Mouse (Mus musculus) adipocyte (in vitro differentiated cells): ENCODE measurements around the gene Six3.

Source experiments
- DNase-seq: peaks from one replicate; pipeline ENCODE4 v3.0.0-alpha.2; 2016; ENCODE audit warnings: low spot score

Gene Six3

DNA sequence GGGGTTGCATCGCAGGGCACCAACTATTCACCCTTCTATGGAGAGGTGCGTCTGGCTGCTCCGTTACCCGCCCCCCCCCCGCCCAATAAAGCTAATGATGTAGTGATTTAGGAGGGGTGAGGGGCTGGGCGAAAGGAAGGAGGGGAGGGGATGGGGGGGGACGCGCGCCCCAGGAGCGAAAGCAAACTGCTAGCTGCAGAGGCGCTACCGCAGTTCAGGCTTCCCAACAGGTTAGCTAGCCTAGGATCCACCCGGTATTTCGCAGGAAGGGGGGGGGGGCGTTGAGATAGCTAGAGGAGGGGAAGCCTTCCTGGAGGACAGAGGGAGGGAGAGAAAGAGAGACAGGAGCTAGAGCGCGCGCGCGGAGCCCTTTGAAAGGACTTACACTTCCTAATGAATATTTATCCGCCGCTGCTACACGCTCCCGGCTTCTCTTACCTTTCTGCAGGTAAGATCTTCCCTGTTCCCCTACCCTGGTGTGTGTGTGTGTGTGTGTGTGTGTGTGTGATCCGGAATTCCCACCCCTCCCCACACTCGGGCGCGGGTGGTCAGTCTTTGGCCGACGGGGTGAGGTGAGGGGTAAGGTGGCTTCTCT is at the start of gene Six3:
Gene Six3, plus strand, starts transcription at position 343 of the 595 bp plus-strand sequence.
- no peak for DNase-seq

GRCm38 (mm10) chr17:85564107-85564506 is 49.3 kb upstream of the Six3 start:
- DNase-seq, result no peak

- no peak for DNase-seq
Measured at GRCm38 (mm10) chr17:85574023-85574422, 39.4 kb upstream of the Six3 start.

DNA sequence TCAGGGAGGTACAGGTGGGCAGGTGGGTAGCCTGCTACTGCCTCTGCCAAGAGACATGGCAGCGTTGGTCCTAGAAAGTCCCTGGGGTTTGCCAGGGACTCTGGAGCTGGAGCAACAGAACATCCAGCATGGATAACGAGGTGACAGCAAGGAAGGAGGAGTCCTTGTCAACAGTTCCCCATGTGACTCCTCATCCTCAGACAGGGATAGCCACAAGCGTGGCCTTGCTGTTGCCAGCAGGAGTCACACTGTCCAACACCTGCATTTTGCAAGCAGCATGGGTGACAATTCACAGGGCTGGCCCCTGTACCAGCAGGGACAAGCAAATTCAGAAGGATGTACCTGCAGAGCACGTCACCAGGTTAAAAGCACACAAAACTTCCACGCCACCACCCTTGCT is 35.1 kb upstream of the Six3 start:
- no peak for DNase-seq

DNA sequence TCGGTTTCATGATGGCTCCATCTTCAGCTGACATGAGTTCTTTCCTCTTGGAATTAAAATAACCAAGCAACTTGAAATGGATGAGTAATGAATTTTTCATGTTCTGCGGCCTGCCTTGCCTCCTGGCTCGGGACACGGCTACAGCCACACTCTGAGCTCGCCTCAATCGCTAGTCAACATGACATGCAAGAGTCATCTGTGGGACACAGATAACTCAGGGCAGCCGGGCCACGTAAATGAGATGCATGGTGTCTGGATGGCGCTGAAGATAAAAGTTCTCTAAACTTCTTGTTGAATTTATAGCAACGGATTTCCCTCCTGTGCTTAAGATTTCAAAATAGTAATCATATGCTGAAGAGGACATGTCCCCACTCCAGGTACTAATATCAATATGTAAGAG is 34.1 kb upstream of the Six3 start:
- DNase-seq, result no peak

DNA sequence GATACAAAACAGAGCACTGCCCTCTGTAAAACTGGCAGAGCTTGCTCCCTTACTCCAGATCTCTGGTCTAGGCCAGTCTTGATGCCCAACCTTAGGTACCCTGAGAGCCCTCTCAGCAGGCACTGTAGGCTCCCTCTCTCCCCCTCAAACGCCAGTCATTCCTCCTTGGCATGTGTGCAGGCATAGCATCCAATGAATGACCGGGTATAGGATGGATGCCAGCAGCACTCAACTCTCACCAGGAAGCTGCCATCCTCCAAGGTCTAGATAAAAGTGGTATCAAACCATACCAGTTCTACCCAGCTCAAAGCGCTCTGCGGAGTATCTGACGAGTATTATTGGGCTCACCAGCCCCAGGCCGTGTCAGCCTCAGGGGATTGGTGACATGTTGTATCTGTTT is 33.2 kb upstream of the Six3 start:
- no peak for DNase-seq

GRCm38 (mm10) chr17:85584170-85584569 is 29.2 kb upstream of the Six3 start:
- DNase-seq, result no peak

- no peak for DNase-seq
Measured at GRCm38 (mm10) chr17:85584573-85584972, 28.8 kb upstream of the Six3 start.

GRCm38 (mm10) chr17:85585779-85586178 is 27.6 kb upstream of the Six3 start:
- no peak for DNase-seq

DNA sequence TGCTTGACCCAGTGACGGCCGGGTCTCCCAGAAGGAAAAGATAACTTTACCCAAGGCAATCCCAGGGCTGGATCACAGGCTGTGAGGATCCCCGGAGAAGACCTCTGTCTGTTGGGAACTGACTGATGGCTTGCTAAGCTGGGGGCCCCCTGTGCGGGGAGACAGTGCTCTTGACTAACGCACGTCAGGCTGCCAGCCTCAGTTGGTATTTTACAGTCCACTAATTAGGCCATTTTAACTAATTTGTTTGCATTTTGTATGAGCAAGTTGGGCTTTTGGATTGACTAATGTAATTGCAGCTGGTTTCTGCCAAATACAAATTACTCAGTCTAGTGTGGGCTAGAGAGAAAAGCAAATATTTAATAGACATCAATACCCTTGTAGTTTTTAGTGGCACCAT is 21.4 kb upstream of the Six3 start:
- no peak for DNase-seq

DNA sequence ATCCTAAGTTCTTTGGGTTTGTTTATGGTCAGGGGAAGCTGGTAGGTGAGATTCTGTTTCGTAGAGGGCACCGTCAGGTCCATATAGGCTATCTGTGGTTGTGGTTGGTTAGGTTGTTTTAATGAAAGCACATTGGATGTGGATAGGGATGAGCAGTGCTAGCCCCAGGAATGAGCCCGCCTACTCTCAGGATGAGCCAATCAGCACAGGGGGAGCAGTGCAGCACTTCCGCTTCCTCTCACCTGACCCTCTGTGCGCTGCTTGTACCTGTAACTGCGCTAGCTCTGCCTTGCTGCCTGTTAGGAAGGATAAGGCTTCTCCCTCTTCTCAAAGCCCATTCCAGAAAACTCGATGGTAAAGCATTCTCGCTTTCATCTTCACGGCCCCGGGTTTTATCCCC is 17.6 kb upstream of the Six3 start:
- no peak for DNase-seq

- DNase-seq, result no peak
Measured at GRCm38 (mm10) chr17:85596341-85596890, 17.0 kb upstream of the Six3 start.

- DNase-seq, result no peak
Measured at GRCm38 (mm10) chr17:85599520-85599919, 13.9 kb upstream of the Six3 start.

DNA sequence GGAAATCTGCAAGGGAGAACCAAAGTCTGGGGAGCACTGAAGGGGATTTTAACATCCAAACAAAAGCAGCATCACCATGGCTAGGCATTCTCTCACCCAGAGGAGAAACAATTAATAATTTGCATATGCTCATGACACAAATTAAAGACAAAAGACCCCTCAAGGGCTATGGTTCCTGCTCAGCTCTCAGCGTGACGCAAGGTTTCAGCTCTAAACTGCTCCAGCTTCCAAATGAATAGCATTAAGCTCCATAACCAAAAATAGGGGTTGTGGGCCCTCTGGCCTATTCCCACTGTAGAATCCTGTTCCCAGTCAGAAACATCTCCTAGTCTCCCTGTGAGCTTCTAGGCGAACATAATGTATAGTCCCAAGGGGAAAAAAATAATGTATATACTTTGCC is 6.9 kb upstream of the Six3 start:
- no peak for DNase-seq

GRCm38 (mm10) chr17:85607556-85608365 is 5.6 kb upstream of the Six3 start:
- no peak for DNase-seq

GRCm38 (mm10) chr17:85608366-85609093 is 4.9 kb upstream of the Six3 start:
- no peak for DNase-seq

- no peak for DNase-seq
Measured at GRCm38 (mm10) chr17:85609094-85609425, 4.3 kb upstream of the Six3 start.

DNA sequence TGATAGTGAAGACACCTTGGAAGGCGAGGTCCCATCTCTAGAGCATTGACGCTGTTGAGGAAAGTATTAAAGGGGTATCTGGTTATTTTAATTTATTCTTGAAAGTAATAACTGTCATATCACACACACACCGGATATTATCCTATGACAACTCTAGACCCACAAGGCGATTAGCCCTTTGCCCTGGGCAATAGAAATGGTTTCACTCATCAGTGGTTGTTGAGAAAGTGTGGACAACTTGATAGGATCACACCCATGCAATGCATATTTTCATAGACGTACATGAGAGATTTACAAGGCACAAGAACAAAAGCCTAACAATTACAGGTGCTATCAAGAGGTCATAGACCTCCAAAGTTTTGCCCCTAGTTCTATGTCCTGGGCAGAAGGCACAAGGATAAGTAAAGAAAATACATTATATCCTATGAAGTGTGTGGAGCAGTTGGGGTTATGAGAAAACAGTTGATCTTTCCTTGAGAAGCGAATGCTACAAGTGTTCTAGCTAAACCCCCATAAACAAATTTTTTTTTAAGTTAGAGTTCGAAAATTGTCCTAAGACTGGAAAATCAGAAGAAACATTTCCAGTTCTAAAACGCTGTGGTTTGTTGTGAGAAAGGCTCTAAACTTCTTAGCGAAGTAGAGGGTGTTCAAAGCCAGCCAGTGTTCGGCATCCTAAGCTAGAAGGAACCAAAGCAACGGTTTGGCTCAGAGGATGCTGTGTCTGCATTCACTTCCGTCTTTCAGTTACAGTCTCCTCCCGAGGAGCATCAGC is 3.6 kb upstream of the Six3 start:
- no peak for DNase-seq

DNA sequence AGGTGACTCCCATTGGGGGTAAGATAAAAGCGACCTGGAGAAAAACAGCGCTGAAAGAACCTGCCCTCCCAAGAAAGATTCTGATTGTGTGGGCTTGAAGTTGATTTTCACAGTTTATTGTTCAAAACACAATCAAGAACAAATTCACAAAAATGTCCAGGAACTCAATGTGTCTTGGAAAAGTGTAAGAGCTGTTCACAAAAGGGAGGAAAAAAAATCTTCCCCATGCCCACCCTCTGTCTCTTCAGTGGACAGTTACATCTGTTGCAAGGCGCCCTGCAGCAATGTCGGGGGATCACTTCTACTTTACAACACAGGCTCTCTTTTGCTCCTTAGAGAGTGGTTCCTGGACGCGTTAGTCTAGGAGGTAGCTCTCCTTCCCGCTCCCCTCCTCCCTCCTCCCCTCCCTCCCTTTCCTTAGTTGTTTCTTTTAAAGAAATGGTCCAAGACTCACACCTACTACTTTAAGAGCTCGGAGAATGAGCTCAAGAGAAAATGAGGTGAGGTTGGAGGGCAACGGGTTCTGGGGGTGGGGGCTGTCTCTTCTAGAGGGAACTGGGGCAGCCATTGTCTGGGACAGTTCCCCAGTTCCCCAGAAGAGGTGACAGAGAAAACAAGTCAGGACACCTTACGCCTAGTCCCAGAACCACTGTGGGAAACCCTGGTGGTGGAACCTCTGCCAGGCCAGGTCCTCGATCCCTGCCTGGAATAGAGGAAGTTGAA is 2.9 kb upstream of the Six3 start:
- DNase-seq, result no peak

- DNase-seq, result no peak
Measured at GRCm38 (mm10) chr17:85611521-85612515, 1.6 kb upstream of the Six3 start.
